Mouse (Mus musculus) myocyte (in vitro differentiated cells): Measurements from ENCODE around the gene Pbp2.

ENCODE experiments used
- E2F4 ChIP-seq: IDR thresholded peaks from one replicate; pipeline ENCODE4 v1.6.1; 2011; ENCODE audit warnings: mild to moderate bottlenecking, control low read depth, moderate library complexity; ENCODE audit not compliant: insufficient read depth
- POLR2A ChIP-seq: IDR thresholded peaks from one replicate; pipeline ENCODE4 v1.6.1; 2011; ENCODE audit warnings: low read depth, mild to moderate bottlenecking, control low read depth, moderate library complexity; ENCODE audit not compliant: insufficient read length
- TCF12 ChIP-seq: IDR thresholded peaks from one replicate; pipeline ENCODE4 v1.6.1; 2011; ENCODE audit warnings: mild to moderate bottlenecking, control low read depth; ENCODE audit not compliant: poor library complexity, insufficient read depth, severe bottlenecking
- USF1 ChIP-seq: IDR thresholded peaks from one replicate; pipeline ENCODE4 v1.6.1; 2011; ENCODE audit warnings: low read depth, mild to moderate bottlenecking, control low read depth, moderate library complexity

- no peak for TF ChIP-seq POLR2A
- no peak for TF ChIP-seq TCF12
- TF ChIP-seq USF1: no peak
- TF ChIP-seq E2F4: no peak
These were observed 44.1 kb downstream of the Pbp2 start for GRCm38 (mm10) chr6:135266056-135266455.
